Mouse (Mus musculus) neural tube, embryonic 11.5 days (tissue): ENCODE measurements around the gene Senp6. TPM values are rescaled to one million over a fixed set of nuclear protein-coding genes. Genes with fewer than 3 reads are reported as not detected.

Source experiments
- ATAC-seq: fragments of 200-750 bp; cut with Nextera tagmentation; 2 replicates; pipeline ENCODE4 v1.8.0; 2017; ENCODE audit warnings: moderate number of reproducible peaks, mild to moderate bottlenecking, moderate TSS enrichment, moderate library complexity; ENCODE audit not compliant: insufficient read depth, low FRiP score, low TSS enrichment
- DNase-seq: peaks from one replicate; pipeline ENCODE4 v3.0.0-alpha.2; 2015; ENCODE audit warnings: low spot score
- H3K27ac ChIP-seq: fragments of 300-500 bp; sonication (generic); 2 replicates; pipeline ENCODE4 v1.5.1; 2014; ENCODE audit warnings: low read depth, mild to moderate bottlenecking, low read length
- H3K27me3 ChIP-seq: fragments of 300-500 bp; sonication (generic); 2 replicates; pipeline ENCODE4 v1.6.1; 2014; ENCODE audit warnings: mild to moderate bottlenecking, low read length, mixed read lengths; ENCODE audit not compliant: control insufficient read depth, insufficient read depth
- H3K36me3 ChIP-seq: fragments of 300-500 bp; sonication (generic); 2 replicates; pipeline ENCODE4 v1.6.1; 2014; ENCODE audit warnings: mild to moderate bottlenecking, low read length, moderate library complexity, mixed read lengths; ENCODE audit not compliant: control insufficient read depth, insufficient read depth
- H3K4me1 ChIP-seq: fragments of 300-500 bp; sonication (generic); 2 replicates; pipeline ENCODE4 v1.6.1; 2014; ENCODE audit warnings: low read length, mixed read lengths; ENCODE audit not compliant: control insufficient read depth, insufficient read depth
- H3K4me2 ChIP-seq: fragments of 300-500 bp; sonication (generic); 2 replicates; pipeline ENCODE4 v1.6.1; 2014; ENCODE audit warnings: low read depth, mild to moderate bottlenecking, moderate library complexity
- H3K4me3 ChIP-seq: fragments of 300-500 bp; sonication (generic); 2 replicates; pipeline ENCODE4 v1.5.1; 2014; ENCODE audit warnings: low read depth, low read length
- H3K9ac ChIP-seq: fragments of 300-500 bp; sonication (generic); 2 replicates; pipeline ENCODE4 v1.6.1; 2014; ENCODE audit warnings: mild to moderate bottlenecking, low read length
- H3K9me3 ChIP-seq: fragments of 300-500 bp; sonication (generic); 2 replicates; pipeline ENCODE4 v1.6.1; 2016; ENCODE audit warnings: low read length; ENCODE audit not compliant: control insufficient read depth
- WGBS: fragments of 180-500 bp; shearing (Covaris S2); extraction: QIAGEN DNeasy Blood & Tissue Kit; methylation state at CpG from one replicate; pipeline ENCODE4 v1.1.7; 2014; 5-methylcytosine and 5-hydroxymethylcytosine counted together
- polyA plus RNA-seq: library from polyadenylated mRNA; unstranded; fragments of >200 nt; fragmentation: Nextera tagmentation; extraction: Ambion mirVana; gene quantifications from 2 replicates; pipeline ENCODE4 v1.2.1, GENCODE M21; 2014

The Senp6 gene
- polyA plus RNA-seq, 1 experiment from 2014 or later, result 70.5 TPM

- no peaks in the 10 kb centered on the region for H3K9me3 ChIP-seq
- no peak overlapping the region for H3K4me2 ChIP-seq
- WGBS, result 78% methylated on average over 4 of the region's 4 CpGs
- no peak for DNase-seq
- H3K27ac ChIP-seq, result no peak overlapping the region
- no peaks in the 10 kb centered on the region for H3K27me3 ChIP-seq
- no peaks in the 10 kb centered on the region for H3K36me3 ChIP-seq
- no peaks in the 10 kb centered on the region for H3K4me1 ChIP-seq
- no peak overlapping the region for H3K9ac ChIP-seq
- H3K4me3 ChIP-seq, result no peak overlapping the region
- ATAC-seq, result no peak
Measured at GRCm38 (mm10) chr9:80163126-80163723, 96.5 kb downstream of the Senp6 start.

- Histone ChIP-seq H3K9ac (peak overlapping the region; percentile 7; the same call in 1 of the 2 replicates), H3K27me3 (no peaks in the 10 kb centered on the region), H3K4me3 (peak overlapping the region; percentile 62), H3K9me3 (no peaks in the 10 kb centered on the region), H3K27ac (no peak overlapping the region), H3K4me1 (no peaks in the 10 kb centered on the region), H3K36me3 (no peaks in the 10 kb centered on the region), H3K4me2 (peak overlapping the region; percentile 64)
- no peak; the same call in 1 of the 2 replicates for ATAC-seq
- DNase-seq, result no peak
- WGBS, result 4% methylated on average over 13 of the region's 13 CpGs
Measured at GRCm38 (mm10) chr9:80164191-80164590, 97.5 kb downstream of the Senp6 start.

GRCm38 (mm10) chr9:80164611-80165474 lies 98.1 kb downstream of the Senp6 start, which contains the start of gene Myo6:
Gene Myo6 (plus strand): TSS chr9:80165031.
- H3K4me3 ChIP-seq, result peak within 1 kb of the TSS; percentile 62
- H3K9me3 ChIP-seq, result no peaks in the 10 kb centered on the region
- H3K9ac ChIP-seq, result peak within 1 kb of the TSS; percentile 72
- H3K27ac ChIP-seq, result peak within 1 kb of the TSS; percentile 49; the same call in 1 of the 2 replicates
- no peaks in the 10 kb centered on the region for H3K36me3 ChIP-seq
- peak within 1 kb of the TSS; percentile 64 for H3K4me2 ChIP-seq
- DNase-seq, result peak; percentile 94
- under 1% methylated on average over 66 of the region's 69 CpGs for WGBS
- H3K4me1 ChIP-seq, result no peaks in the 10 kb centered on the region
- no peaks in the 10 kb centered on the region for H3K27me3 ChIP-seq
- ATAC-seq, result peak; percentile 98

GRCm38 (mm10) chr9:80165690-80166089 lies 99.0 kb downstream of the Senp6 start:
- Histone ChIP-seq H3K9ac (no peak overlapping the region), H3K4me1 (no peaks in the 10 kb centered on the region), H3K27me3 (no peaks in the 10 kb centered on the region), H3K9me3 (no peaks in the 10 kb centered on the region), H3K4me2 (peak overlapping the region; percentile 64), H3K36me3 (no peaks in the 10 kb centered on the region), H3K27ac (no peak overlapping the region), H3K4me3 (no peak overlapping the region; the same call in 1 of the 2 replicates)
- no peak for ATAC-seq
- no peak for DNase-seq
- WGBS, result 54% methylated on average over 9 of the region's 9 CpGs

- no peaks in the 10 kb centered on the region for H3K4me1 ChIP-seq
- no peaks in the 10 kb centered on the region for H3K9me3 ChIP-seq
- WGBS, result 78% methylated on average over 6 of the region's 6 CpGs
- no peaks in the 10 kb centered on the region for H3K27me3 ChIP-seq
- DNase-seq (no peak), ATAC-seq (no peak)
- H3K4me3 ChIP-seq, result no peak overlapping the region
- H3K36me3 ChIP-seq, result no peaks in the 10 kb centered on the region
- no peak overlapping the region for H3K4me2 ChIP-seq
- H3K27ac ChIP-seq, result no peak overlapping the region
- no peak overlapping the region for H3K9ac ChIP-seq
Measured at GRCm38 (mm10) chr9:80166425-80166824, 99.7 kb downstream of the Senp6 start.

GRCm38 (mm10) chr9:80167089-80167488 lies 100.4 kb downstream of the Senp6 start:
- no peaks in the 10 kb centered on the region for H3K36me3 ChIP-seq
- 85% methylated on average over 4 of the region's 4 CpGs for WGBS
- no peak overlapping the region for H3K4me2 ChIP-seq
- DNase-seq (no peak), ATAC-seq (no peak)
- no peak overlapping the region for H3K4me3 ChIP-seq
- no peaks in the 10 kb centered on the region for H3K4me1 ChIP-seq
- no peak overlapping the region for H3K27ac ChIP-seq
- H3K9ac ChIP-seq, result no peak overlapping the region
- no peaks in the 10 kb centered on the region for H3K27me3 ChIP-seq
- H3K9me3 ChIP-seq, result no peaks in the 10 kb centered on the region

GRCm38 (mm10) chr9:80169551-80169950 lies 102.8 kb downstream of the Senp6 start:
- H3K4me1 ChIP-seq, result no peaks in the 10 kb centered on the region
- no peaks in the 10 kb centered on the region for H3K9me3 ChIP-seq
- H3K4me3 ChIP-seq, result no peak overlapping the region
- no peak overlapping the region for H3K27ac ChIP-seq
- DNase-seq, result no peak
- no peak overlapping the region for H3K4me2 ChIP-seq
- no peaks in the 10 kb centered on the region for H3K27me3 ChIP-seq
- WGBS, result 88% methylated on average over 9 of the region's 9 CpGs
- H3K36me3 ChIP-seq, result no peaks in the 10 kb centered on the region
- no peak for ATAC-seq
- no peak overlapping the region for H3K9ac ChIP-seq

- Histone ChIP-seq H3K4me2 (no peak overlapping the region), H3K4me3 (no peak overlapping the region), H3K27me3 (no peaks in the 10 kb centered on the region), H3K4me1 (no peaks in the 10 kb centered on the region), H3K36me3 (no peaks in the 10 kb centered on the region), H3K27ac (no peak overlapping the region), H3K9me3 (no peaks in the 10 kb centered on the region), H3K9ac (no peak overlapping the region)
- ATAC-seq (no peak), DNase-seq (no peak)
Measured at GRCm38 (mm10) chr9:80171241-80171640, 104.5 kb downstream of the Senp6 start.
